Mouse (Mus musculus): Measurements from ENCODE around the gene Polrmt.

GRCm38 (mm10) chr10:79696129-79696651 is 50.2 kb downstream of the Polrmt start:
- TF ChIP-seq USF2 (conservative IDR thresholded peaks at IDR 0.05; ENCODE audit: low read depth, low read length) (no peak), CTCF (conservative IDR thresholded peaks at IDR 0.05 in 1 of 2, IDR thresholded peaks at IDR 0.05 in 1 of 2; ENCODE audit: low read depth in 2 of 2, low read length in 2 of 2) (no peak), POLR2A (IDR thresholded peaks at IDR 0.05; ENCODE audit: low read depth, low read length) (no peak), EP300 (IDR thresholded peaks at IDR 0.05; ENCODE audit: low read length) (no peak), POLR2AphosphoS2 (IDR thresholded peaks at IDR 0.05; ENCODE audit: low read depth, low read length) (no peak)
